Mouse (Mus musculus) forebrain, postnatal 0 days (tissue): Measurements from ENCODE around the gene Ptcd1. TPM values are rescaled to one million over a fixed set of nuclear protein-coding genes. Genes with fewer than 3 reads are reported as not detected.
A peak's percentile ranks its signal among the peaks of the same experiment; 100 is the strongest.

Experiments used
- ATAC-seq: fragments of 200-750 bp; cut with Nextera tagmentation; 2 replicates; pipeline ENCODE4 v1.8.0; 2017; ENCODE audit warnings: mild to moderate bottlenecking, moderate library complexity
- DNase-seq: peaks from one replicate; pipeline ENCODE4 v3.0.0-alpha.2; 2015
- H3K27ac ChIP-seq: fragments of 300-500 bp; sonication (generic); 2 replicates; pipeline ENCODE4 v1.5.1; 2014; ENCODE audit warnings: low read depth, mild to moderate bottlenecking, antibody characterized with exemption, low read length, moderate library complexity, mixed read lengths
- H3K27me3 ChIP-seq: fragments of 300-500 bp; sonication (generic); 2 replicates; pipeline ENCODE4 v1.6.1; 2014; ENCODE audit warnings: mild to moderate bottlenecking, low read length, mixed read lengths; ENCODE audit not compliant: insufficient read depth
- H3K36me3 ChIP-seq: fragments of 300-500 bp; sonication (generic); 2 replicates; pipeline ENCODE4 v1.6.1; 2014; ENCODE audit warnings: mild to moderate bottlenecking, moderate library complexity; ENCODE audit not compliant: insufficient read depth
- H3K4me1 ChIP-seq: fragments of 300-500 bp; sonication (generic); 2 replicates; pipeline ENCODE4 v1.6.1; 2014; ENCODE audit warnings: antibody characterized with exemption; ENCODE audit not compliant: insufficient read depth
- H3K4me2 ChIP-seq: fragments of 300-500 bp; sonication (generic); 2 replicates; pipeline ENCODE4 v1.6.1; 2014; ENCODE audit warnings: low read depth, mild to moderate bottlenecking, moderate library complexity
- H3K4me3 ChIP-seq: fragments of 300-500 bp; sonication (generic); 2 replicates; pipeline ENCODE4 v1.5.1; 2014; ENCODE audit warnings: low read depth, low read length, mixed read lengths
- H3K9ac ChIP-seq: fragments of 300-500 bp; sonication (generic); 2 replicates; pipeline ENCODE4 v1.6.1; 2014; ENCODE audit warnings: mild to moderate bottlenecking
- H3K9me3 ChIP-seq: fragments of 300-500 bp; sonication (generic); 2 replicates; pipeline ENCODE4 v1.6.1; 2016; ENCODE audit warnings: low read length
- CTCF ChIP-seq: sonication (generic); IDR thresholded peaks from 2 replicates; pipeline ENCODE4 v1.5.1; 2016; ENCODE audit warnings: antibody characterized with exemption, control low read depth, low read depth
- WGBS: fragments of 180-500 bp; shearing (Covaris S2); extraction: QIAGEN DNeasy Blood & Tissue Kit; methylation state at CpG from one replicate; pipeline ENCODE4 v1.1.7; 2014; 5-methylcytosine and 5-hydroxymethylcytosine counted together
- polyA plus RNA-seq: library from polyadenylated mRNA; unstranded; fragments of >200 nt; fragmentation: Nextera tagmentation; extraction: Ambion mirVana; gene quantifications from 2 replicates; pipeline ENCODE4 v1.2.1, GENCODE M21; 2015
- total RNA-seq: library from RNA; depleted of rRNA; stranded (reverse); fragments of >200 nt; gene quantifications from 2 replicates; pipeline ENCODE4 v1.2.3, GENCODE M21; 2014

The Ptcd1 gene
- total and polyA plus RNA-seq, 2 experiments from 2014 or later = 21.7 to 32.6 TPM

DNA sequence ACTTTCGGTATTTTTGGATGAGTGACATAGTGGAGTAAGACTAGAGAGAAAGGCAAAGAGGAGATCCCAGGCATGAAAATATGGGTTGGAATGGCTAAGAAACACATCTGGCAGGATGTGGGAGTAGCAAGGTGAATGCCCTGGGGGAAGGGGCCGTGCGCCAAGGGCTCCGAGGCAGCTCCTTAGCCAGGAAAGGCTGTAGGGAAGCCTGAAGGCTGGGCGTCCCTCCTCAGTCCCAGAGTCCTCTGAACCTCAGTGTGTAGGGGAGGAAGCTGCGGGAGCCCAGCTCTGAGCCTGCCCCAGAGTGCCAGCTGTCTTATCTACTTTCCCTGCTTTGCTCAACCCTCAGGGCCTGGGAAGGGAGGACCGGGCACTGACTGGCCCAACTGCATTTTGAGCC, 46.0 kb downstream of the Ptcd1 start:
- ATAC-seq = no peak
- WGBS = 74% methylated on average over 7 of the region's 7 CpGs

GRCm38 (mm10) chr5:145119385-145119784, 47.5 kb downstream of the Ptcd1 start:
- Histone ChIP-seq H3K4me2 (no peak overlapping the region), H3K4me1 (no peaks in the 10 kb centered on the region), H3K4me3 (no peak overlapping the region), H3K36me3 (peaks cover 8% of the 10 kb centered on the region; the same call in 1 of the 2 replicates), H3K9ac (no peak overlapping the region), H3K9me3 (no peaks in the 10 kb centered on the region), H3K27ac (no peak overlapping the region), H3K27me3 (peaks cover 7% of the 10 kb centered on the region; the same call in 1 of the 2 replicates)
- WGBS = 86% methylated on average over 2 of the region's 2 CpGs
- DNase-seq (no peak), ATAC-seq (no peak)
- no peak; the same call in 1 of the 2 replicates for TF ChIP-seq CTCF

More for the DNA sequence above, 46.0 kb downstream of the Ptcd1 start:
- Histone ChIP-seq H3K9ac (no peak overlapping the region), H3K9me3 (no peaks in the 10 kb centered on the region), H3K4me3 (no peak overlapping the region), H3K4me1 (no peaks in the 10 kb centered on the region), H3K27ac (no peak overlapping the region), H3K36me3 (peaks cover 18% of the 10 kb centered on the region), H3K4me2 (no peak overlapping the region), H3K27me3 (no peaks in the 10 kb centered on the region)
- DNase-seq = no peak
- TF ChIP-seq CTCF = no peak

DNA sequence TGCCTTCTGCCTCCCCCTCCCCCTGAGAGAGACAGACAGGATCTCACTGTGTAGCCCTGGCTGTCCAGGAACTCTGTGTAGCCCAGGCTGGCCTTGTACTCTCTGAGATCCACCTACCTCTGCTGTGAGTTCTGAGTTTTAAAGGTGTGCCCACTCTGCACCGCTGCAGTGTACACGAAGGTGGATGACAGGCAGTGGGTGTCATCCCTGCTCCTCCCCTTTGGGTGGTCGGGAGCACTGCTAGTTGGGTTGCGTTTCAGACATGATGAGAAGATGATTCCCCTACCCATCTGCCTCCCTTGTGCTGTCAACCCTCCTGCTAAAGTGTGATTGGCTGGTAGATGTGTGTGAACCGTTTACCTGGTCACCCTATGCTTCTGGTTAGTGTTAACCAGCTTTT, 48.4 kb downstream of the Ptcd1 start:
- Histone ChIP-seq H3K36me3 (no peaks in the 10 kb centered on the region), H3K9ac (no peak overlapping the region), H3K4me1 (no peaks in the 10 kb centered on the region), H3K27me3 (peaks cover 7% of the 10 kb centered on the region; the same call in 1 of the 2 replicates), H3K4me2 (no peak overlapping the region), H3K4me3 (no peak overlapping the region), H3K9me3 (no peaks in the 10 kb centered on the region), H3K27ac (no peak overlapping the region)
- TF ChIP-seq CTCF = no peak
- ATAC-seq (no peak), DNase-seq (no peak)
- 86% methylated on average over 5 of the region's 5 CpGs for WGBS

DNA sequence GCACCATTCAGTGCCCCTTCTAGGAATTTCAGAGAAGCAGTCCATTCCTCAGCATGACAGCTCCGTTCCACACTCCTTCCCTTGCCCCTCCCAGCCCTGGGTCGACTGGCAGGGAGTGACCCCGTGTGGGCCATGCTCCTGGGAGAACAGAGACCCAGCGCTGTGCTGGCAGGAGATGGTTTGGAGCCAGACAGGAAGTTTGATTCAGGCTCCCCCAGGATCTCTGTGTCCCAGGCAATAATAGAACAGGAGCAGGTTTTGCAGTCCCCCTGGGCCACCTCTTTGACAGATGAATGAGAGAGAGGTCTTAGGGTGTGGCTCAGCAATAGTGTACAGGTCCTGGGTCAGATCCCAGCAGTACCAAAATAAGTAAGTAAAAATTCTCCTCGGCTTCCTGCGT, 48.9 kb downstream of the Ptcd1 start:
- Histone ChIP-seq H3K27ac (no peak overlapping the region), H3K36me3 (no peaks in the 10 kb centered on the region), H3K4me1 (no peaks in the 10 kb centered on the region), H3K9ac (no peak overlapping the region), H3K9me3 (no peaks in the 10 kb centered on the region), H3K27me3 (peaks cover 7% of the 10 kb centered on the region; the same call in 1 of the 2 replicates), H3K4me2 (no peak overlapping the region), H3K4me3 (no peak overlapping the region)
- WGBS = 68% methylated on average over 6 of the region's 6 CpGs
- no peak for TF ChIP-seq CTCF
- ATAC-seq = no peak
- no peak for DNase-seq

DNA sequence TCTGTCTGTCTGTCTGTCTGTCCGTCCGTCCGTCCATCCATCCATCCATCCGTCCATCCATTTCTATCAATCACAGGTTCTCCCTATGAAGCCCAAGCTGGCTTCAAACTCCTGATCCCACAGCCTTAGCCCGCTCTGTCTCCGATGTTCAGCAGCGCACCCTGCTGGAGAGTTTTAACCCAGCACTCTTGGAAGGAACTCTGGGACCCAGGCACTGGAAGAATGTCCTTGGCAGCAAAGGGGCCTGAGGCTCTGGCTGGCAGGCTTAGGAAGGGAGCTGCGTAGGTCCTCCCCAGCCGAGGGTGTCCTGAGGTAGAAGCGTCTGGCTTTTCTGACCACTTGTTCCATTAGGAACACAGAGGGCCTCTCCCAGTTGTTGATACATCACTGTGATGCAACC, 50.0 kb downstream of the Ptcd1 start:
- no peaks in the 10 kb centered on the region for H3K36me3 ChIP-seq
- H3K9ac ChIP-seq = no peak overlapping the region
- 34% methylated on average over 10 of the region's 10 CpGs for WGBS
- no peaks in the 10 kb centered on the region for H3K4me1 ChIP-seq
- ATAC-seq (no peak), DNase-seq (peak; percentile 44)
- no peak overlapping the region for H3K4me3 ChIP-seq
- no peak overlapping the region for H3K4me2 ChIP-seq
- H3K27me3 ChIP-seq = peaks cover 7% of the 10 kb centered on the region; the same call in 1 of the 2 replicates
- H3K9me3 ChIP-seq = no peaks in the 10 kb centered on the region
- peak; percentile 64 for TF ChIP-seq CTCF
- H3K27ac ChIP-seq = no peak overlapping the region

- Histone ChIP-seq H3K9me3 (no peaks in the 10 kb centered on the region), H3K4me2 (no peak overlapping the region), H3K27ac (no peak overlapping the region), H3K36me3 (no peaks in the 10 kb centered on the region), H3K9ac (no peak overlapping the region), H3K4me1 (no peaks in the 10 kb centered on the region), H3K4me3 (no peak overlapping the region), H3K27me3 (peaks cover 7% of the 10 kb centered on the region; the same call in 1 of the 2 replicates)
- TF ChIP-seq CTCF = no peak
- no peak for DNase-seq
- ATAC-seq = no peak
- 62% methylated on average over 4 of the region's 4 CpGs for WGBS
These were observed 50.6 kb downstream of the Ptcd1 start for GRCm38 (mm10) chr5:145116316-145116715.

GRCm38 (mm10) chr5:145115736-145116135, 51.2 kb downstream of the Ptcd1 start:
- Histone ChIP-seq H3K36me3 (no peaks in the 10 kb centered on the region), H3K9me3 (no peaks in the 10 kb centered on the region), H3K4me3 (no peak overlapping the region), H3K27ac (no peak overlapping the region), H3K4me1 (no peaks in the 10 kb centered on the region), H3K4me2 (no peak overlapping the region), H3K27me3 (peaks cover 7% of the 10 kb centered on the region; the same call in 1 of the 2 replicates), H3K9ac (no peak overlapping the region)
- DNase-seq (no peak), ATAC-seq (no peak)
- TF ChIP-seq CTCF = no peak
- 95% methylated on average over 5 of the region's 5 CpGs for WGBS
